Mouse (Mus musculus): Measurements from ENCODE around the gene Malsu1. TPM values are rescaled to one million over a fixed set of nuclear protein-coding genes. Genes with fewer than 3 reads are reported as not detected.

Malsu1 gene
- polyA plus RNA-seq, 1 experiment from 2014 or later = 79.3 TPM

- no peak overlapping the region for H3K27ac ChIP-seq
Measured at GRCm38 (mm10) chr6:49120370-49120769, 46.8 kb downstream of the Malsu1 start.

GRCm38 (mm10) chr6:49130328-49130727 lies 56.7 kb downstream of the Malsu1 start:
- no peak overlapping the region for H3K4me3 ChIP-seq
- no peak for DNase-seq (ENCODE audit: low spot score)
- no peak overlapping the region for H3K27ac ChIP-seq
- H3K4me1 ChIP-seq (replicated peaks) = peaks cover 8% of the 10 kb centered on the region
- H3K36me3 ChIP-seq = peaks cover 75% of the 10 kb centered on the region
- no peaks in the 10 kb centered on the region for H3K9me3 ChIP-seq
- no peaks in the 10 kb centered on the region for H3K27me3 ChIP-seq (ENCODE audit: insufficient read depth, poor library complexity, severe bottlenecking)

More at GRCm38 (mm10) chr6:49120370-49120769, 46.8 kb downstream of the Malsu1 start:
- Histone ChIP-seq H3K4me3 (no peak overlapping the region), H3K9me3 (no peaks in the 10 kb centered on the region), H3K27me3 (ENCODE audit: insufficient read depth, poor library complexity, severe bottlenecking) (no peaks in the 10 kb centered on the region), H3K4me1 (replicated peaks) (no peaks in the 10 kb centered on the region), H3K36me3 (peaks cover 72% of the 10 kb centered on the region)
- WGBS = 94% methylated on average over 3 of the region's 3 CpGs
- no peak for DNase-seq (ENCODE audit: low spot score)

GRCm38 (mm10) chr6:49131855-49132254 lies 58.3 kb downstream of the Malsu1 start:
- H3K9me3 ChIP-seq = no peaks in the 10 kb centered on the region
- H3K27me3 ChIP-seq (ENCODE audit: insufficient read depth, poor library complexity, severe bottlenecking) = no peaks in the 10 kb centered on the region
- no peak overlapping the region for H3K4me3 ChIP-seq
- 86% methylated on average over 9 of the region's 9 CpGs for WGBS
- no peak overlapping the region for H3K27ac ChIP-seq
- H3K36me3 ChIP-seq = peaks cover 62% of the 10 kb centered on the region
- peaks cover 8% of the 10 kb centered on the region for H3K4me1 ChIP-seq (replicated peaks)
- no peak for DNase-seq (ENCODE audit: low spot score)

- Histone ChIP-seq H3K4me1 (replicated peaks) (peaks cover 8% of the 10 kb centered on the region), H3K4me3 (no peak overlapping the region), H3K9me3 (no peaks in the 10 kb centered on the region), H3K36me3 (peaks cover 57% of the 10 kb centered on the region), H3K27me3 (ENCODE audit: insufficient read depth, poor library complexity, severe bottlenecking) (no peaks in the 10 kb centered on the region), H3K27ac (no peak overlapping the region)
- no peak for DNase-seq (ENCODE audit: low spot score)
- 60% methylated on average over 6 of the region's 6 CpGs for WGBS
Measured at GRCm38 (mm10) chr6:49132352-49133090, 58.9 kb downstream of the Malsu1 start.

Other genes starting within 250 kb of the Malsu1 start
- gene Tmem176a, start 232.9 kb upstream of the Malsu1 start, polyA plus RNA-seq (2016; fragmentation: Nextera tagmentation; extraction: Ambion mirVana) = 16.9 and 21.5 TPM in 2 replicates
- 34.0 and 52.9 TPM in 2 replicates for gene Tmem176b, start 232.3 kb upstream of the Malsu1 start, polyA plus RNA-seq (2016; fragmentation: Nextera tagmentation; extraction: Ambion mirVana)
- not detected in 2 replicates for gene Aoc1, start 200.9 kb upstream of the Malsu1 start, polyA plus RNA-seq (2016; fragmentation: Nextera tagmentation; extraction: Ambion mirVana)
- gene 1600015I10Rik, start 143.9 kb upstream of the Malsu1 start, polyA plus RNA-seq (2016; fragmentation: Nextera tagmentation; extraction: Ambion mirVana) = not detected in 2 replicates
- not detected in 2 replicates for gene Doxl2, start 98.8 kb upstream of the Malsu1 start, polyA plus RNA-seq (2016; fragmentation: Nextera tagmentation; extraction: Ambion mirVana)
- gene Svs1, start 86.9 kb upstream of the Malsu1 start, polyA plus RNA-seq (2016; fragmentation: Nextera tagmentation; extraction: Ambion mirVana) = not detected in 2 replicates
- gene Gpnmb, start 37.2 kb upstream of the Malsu1 start, polyA plus RNA-seq (2016; fragmentation: Nextera tagmentation; extraction: Ambion mirVana) = 0.75 and 0.81 TPM in 2 replicates
- 127 and 143 TPM in 2 replicates for gene Igf2bp3, start 141.2 kb downstream of the Malsu1 start, polyA plus RNA-seq (2016; fragmentation: Nextera tagmentation; extraction: Ambion mirVana)
- 122 and 128 TPM in 2 replicates for gene Tra2a, start 190.2 kb downstream of the Malsu1 start, polyA plus RNA-seq (2016; fragmentation: Nextera tagmentation; extraction: Ambion mirVana)
- 4.7 and 6.6 TPM in 2 replicates for gene Ccdc126, start 245.5 kb downstream of the Malsu1 start, polyA plus RNA-seq (2016; fragmentation: Nextera tagmentation; extraction: Ambion mirVana)

Data from hindbrain, embryonic 10.5 days (tissue).